Mouse (Mus musculus): Measurements from ENCODE around the gene Fam89a. TPM values are rescaled to one million over a fixed set of nuclear protein-coding genes. Genes with fewer than 3 reads are reported as not detected.

Fam89a gene
- polyA plus RNA-seq, 1 experiment from 2014 or later, result 3.2 TPM

- Histone ChIP-seq H3K9me3 (replicated peaks; ENCODE audit: control insufficient read depth, low read length) (no peaks in the 10 kb centered on the region), H3K27me3 (ENCODE audit: control insufficient read depth, insufficient read depth, low read length) (no peaks in the 10 kb centered on the region), H3K4me1 (ENCODE audit: control insufficient read depth, insufficient read depth, low read length) (no peaks in the 10 kb centered on the region), H3K4me3 (replicated peaks; ENCODE audit: low read length) (no peak overlapping the region), H3K36me3 (ENCODE audit: control insufficient read depth, insufficient read depth, low read length) (peaks cover 9% of the 10 kb centered on the region; the same call in 1 of the 2 replicates), H3K27ac (ENCODE audit: low read length) (no peak overlapping the region), H3K9ac (ENCODE audit: low read length) (no peak overlapping the region), H3K4me2 (ENCODE audit: low read depth, low read length) (no peak overlapping the region)
- WGBS, result 72% methylated on average over 3 of the region's 3 CpGs
- no peak for ATAC-seq (ENCODE audit: insufficient read depth, low FRiP score)
Measured at GRCm38 (mm10) chr8:124735371-124735911, 16.2 kb downstream of the Fam89a start.

GRCm38 (mm10) chr8:124732828-124733227 is 18.8 kb downstream of the Fam89a start:
- Histone ChIP-seq H3K36me3 (ENCODE audit: control insufficient read depth, insufficient read depth, low read length) (peaks cover 12% of the 10 kb centered on the region; the same call in 1 of the 2 replicates), H3K4me2 (ENCODE audit: low read depth, low read length) (no peak overlapping the region), H3K4me1 (ENCODE audit: control insufficient read depth, insufficient read depth, low read length) (no peaks in the 10 kb centered on the region), H3K9ac (ENCODE audit: low read length) (no peak overlapping the region), H3K27ac (ENCODE audit: low read length) (no peak overlapping the region), H3K27me3 (ENCODE audit: control insufficient read depth, insufficient read depth, low read length) (no peaks in the 10 kb centered on the region), H3K9me3 (replicated peaks; ENCODE audit: control insufficient read depth, low read length) (no peaks in the 10 kb centered on the region), H3K4me3 (replicated peaks; ENCODE audit: low read length) (no peak overlapping the region)
- no peak for ATAC-seq (ENCODE audit: insufficient read depth, low FRiP score)
- 88% methylated on average over 8 of the region's 8 CpGs for WGBS

DNA sequence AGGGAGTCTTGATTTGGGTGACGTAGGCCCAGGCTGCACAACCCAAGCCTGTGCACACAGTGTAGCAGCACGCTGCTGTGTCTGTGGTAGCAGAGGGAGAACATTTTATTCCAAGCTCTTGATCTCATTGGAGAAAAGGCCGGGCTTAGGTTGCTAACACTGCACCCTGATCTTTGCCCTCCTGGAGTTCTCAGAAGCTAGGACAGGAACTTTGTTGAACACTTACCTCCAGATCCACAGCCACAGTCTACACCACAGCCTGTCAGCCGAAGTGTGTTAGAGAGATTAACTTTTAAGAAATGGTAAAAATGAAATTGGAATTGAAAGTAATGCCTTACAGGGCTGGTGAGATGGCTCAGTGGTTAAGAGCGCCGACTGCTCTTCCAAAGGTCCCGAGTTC is 27.3 kb downstream of the Fam89a start:
- no peak overlapping the region for H3K27ac ChIP-seq (ENCODE audit: low read length)
- no peaks in the 10 kb centered on the region for H3K27me3 ChIP-seq (ENCODE audit: control insufficient read depth, insufficient read depth, low read length)
- no peak overlapping the region for H3K4me2 ChIP-seq (ENCODE audit: low read depth, low read length)
- 0 out of 2 replicates have a peak, but pooled peaks cover under 1% of the 10 kb centered on the region for H3K36me3 ChIP-seq (ENCODE audit: control insufficient read depth, insufficient read depth, low read length)
- peaks cover 16% of the 10 kb centered on the region for H3K4me1 ChIP-seq (ENCODE audit: control insufficient read depth, insufficient read depth, low read length)
- ATAC-seq (ENCODE audit: insufficient read depth, low FRiP score), result no peak
- no peak overlapping the region for H3K9ac ChIP-seq (ENCODE audit: low read length)
- 95% methylated on average over 7 of the region's 7 CpGs for WGBS
- no peaks in the 10 kb centered on the region for H3K9me3 ChIP-seq (replicated peaks; ENCODE audit: control insufficient read depth, low read length)
- no peak overlapping the region for H3K4me3 ChIP-seq (replicated peaks; ENCODE audit: low read length)

GRCm38 (mm10) chr8:124721862-124722515 is 29.6 kb downstream of the Fam89a start, which contains the start of the genes Ttc13 and Arv1:
Ttc13 (minus strand) TSS chr8:124721983.
Arv1 (plus strand) TSS chr8:124722139.
- Histone ChIP-seq H3K27me3 (ENCODE audit: control insufficient read depth, insufficient read depth, low read length) (no peaks in the 10 kb centered on the region), H3K9ac (ENCODE audit: low read length) (peak within 1 kb of the TSS; percentile 85), H3K4me3 (replicated peaks; ENCODE audit: low read length) (peak within 1 kb of the TSS; percentile 76), H3K9me3 (replicated peaks; ENCODE audit: control insufficient read depth, low read length) (no peaks in the 10 kb centered on the region), H3K4me2 (ENCODE audit: low read depth, low read length) (peak within 1 kb of the TSS; percentile 94), H3K4me1 (ENCODE audit: control insufficient read depth, insufficient read depth, low read length) (peaks cover 16% of the 10 kb centered on the region), H3K27ac (ENCODE audit: low read length) (no peak within 1 kb of the TSS; the same call in 1 of the 2 replicates), H3K36me3 (ENCODE audit: control insufficient read depth, insufficient read depth, low read length) (no peaks in the 10 kb centered on the region)
- under 1% methylated on average over 58 of the region's 59 CpGs for WGBS
- peak; percentile 100 for ATAC-seq (ENCODE audit: insufficient read depth, low FRiP score)

DNA sequence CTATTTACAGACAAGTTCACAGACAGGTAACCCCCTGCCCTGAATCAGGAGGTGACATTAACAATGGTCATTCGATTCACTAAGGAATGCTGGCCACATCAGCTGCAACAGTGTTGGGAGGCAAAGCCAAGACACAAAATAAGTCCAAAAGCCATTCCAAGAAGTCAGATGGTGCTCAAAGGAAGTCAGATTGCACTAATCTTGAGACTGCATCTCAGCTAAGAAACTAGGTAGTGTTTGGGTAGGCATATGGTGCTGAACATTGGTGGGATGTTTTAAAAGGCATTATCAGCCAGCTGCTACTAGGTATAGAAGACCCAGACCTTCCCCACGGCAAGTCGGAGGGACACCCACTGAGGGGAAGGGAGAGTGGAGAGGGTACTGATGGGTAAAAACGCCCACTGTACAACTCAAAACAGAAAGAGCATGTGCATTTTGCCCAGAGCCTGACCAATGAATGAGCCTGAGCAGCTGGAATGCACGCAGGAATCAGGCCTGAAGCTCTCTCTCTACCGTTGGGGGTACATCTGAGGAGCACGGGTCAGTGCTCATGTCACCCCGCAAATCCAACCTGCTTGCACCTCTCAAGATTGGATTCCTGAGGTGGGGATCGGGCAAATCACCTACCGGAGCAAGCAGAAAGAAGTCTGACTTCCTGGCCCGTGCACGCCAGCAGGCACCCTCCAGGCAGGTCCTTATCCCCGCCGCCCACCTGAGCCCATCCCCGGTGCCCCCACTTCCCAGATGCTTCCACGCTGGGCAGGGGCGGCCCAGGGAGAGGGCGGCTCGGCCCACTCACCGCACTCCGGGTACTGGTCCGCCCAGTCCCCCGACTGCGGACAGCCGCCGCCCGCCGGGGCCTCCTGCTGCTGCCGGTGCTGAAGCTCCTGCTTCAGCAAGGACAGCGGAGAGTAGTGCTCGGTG is 30.4 kb downstream of the Fam89a start:
- peak; percentile 38; the same call in 1 of the 2 replicates for ATAC-seq (ENCODE audit: insufficient read depth, low FRiP score)
- H3K9me3 ChIP-seq (replicated peaks; ENCODE audit: control insufficient read depth, low read length), result no peaks in the 10 kb centered on the region
- 2% methylated on average over 31 of the region's 31 CpGs for WGBS
- no peak overlapping the region; the same call in 1 of the 2 replicates for H3K27ac ChIP-seq (ENCODE audit: low read length)
- H3K9ac ChIP-seq (ENCODE audit: low read length), result peak overlapping the region; percentile 85
- H3K4me1 ChIP-seq (ENCODE audit: control insufficient read depth, insufficient read depth, low read length), result peaks cover 16% of the 10 kb centered on the region
- H3K4me3 ChIP-seq (replicated peaks; ENCODE audit: low read length), result peak overlapping the region; percentile 76
- H3K4me2 ChIP-seq (ENCODE audit: low read depth, low read length), result peak overlapping the region; percentile 94
- no peaks in the 10 kb centered on the region for H3K36me3 ChIP-seq (ENCODE audit: control insufficient read depth, insufficient read depth, low read length)
- H3K27me3 ChIP-seq (ENCODE audit: control insufficient read depth, insufficient read depth, low read length), result no peaks in the 10 kb centered on the region

GRCm38 (mm10) chr8:124720133-124720532 is 31.5 kb downstream of the Fam89a start:
- Histone ChIP-seq H3K27ac (ENCODE audit: low read length) (no peak overlapping the region), H3K4me1 (ENCODE audit: control insufficient read depth, insufficient read depth, low read length) (peaks cover 16% of the 10 kb centered on the region), H3K9ac (ENCODE audit: low read length) (no peak overlapping the region), H3K27me3 (ENCODE audit: control insufficient read depth, insufficient read depth, low read length) (no peaks in the 10 kb centered on the region), H3K4me3 (replicated peaks; ENCODE audit: low read length) (no peak overlapping the region), H3K36me3 (ENCODE audit: control insufficient read depth, insufficient read depth, low read length) (no peaks in the 10 kb centered on the region), H3K9me3 (replicated peaks; ENCODE audit: control insufficient read depth, low read length) (no peaks in the 10 kb centered on the region), H3K4me2 (ENCODE audit: low read depth, low read length) (no peak overlapping the region)
- no peak for ATAC-seq (ENCODE audit: insufficient read depth, low FRiP score)
- 77% methylated on average over 7 of the region's 7 CpGs for WGBS

- H3K4me3 ChIP-seq (replicated peaks; ENCODE audit: low read length), result no peak overlapping the region
- peaks cover 5% of the 10 kb centered on the region for H3K4me1 ChIP-seq (ENCODE audit: control insufficient read depth, insufficient read depth, low read length)
- H3K9me3 ChIP-seq (replicated peaks; ENCODE audit: control insufficient read depth, low read length), result no peaks in the 10 kb centered on the region
- no peak for ATAC-seq (ENCODE audit: insufficient read depth, low FRiP score)
- no peak overlapping the region for H3K9ac ChIP-seq (ENCODE audit: low read length)
- no peak overlapping the region for H3K4me2 ChIP-seq (ENCODE audit: low read depth, low read length)
- no peaks in the 10 kb centered on the region for H3K27me3 ChIP-seq (ENCODE audit: control insufficient read depth, insufficient read depth, low read length)
- no peak overlapping the region for H3K27ac ChIP-seq (ENCODE audit: low read length)
- peaks cover 8% of the 10 kb centered on the region for H3K36me3 ChIP-seq (ENCODE audit: control insufficient read depth, insufficient read depth, low read length)
- 81% methylated on average over 8 of the region's 8 CpGs for WGBS
Measured at GRCm38 (mm10) chr8:124715736-124716135, 35.9 kb downstream of the Fam89a start.

GRCm38 (mm10) chr8:124713207-124713606 is 38.4 kb downstream of the Fam89a start:
- no peak overlapping the region for H3K4me3 ChIP-seq (replicated peaks; ENCODE audit: low read length)
- no peaks in the 10 kb centered on the region for H3K9me3 ChIP-seq (replicated peaks; ENCODE audit: control insufficient read depth, low read length)
- no peak for ATAC-seq (ENCODE audit: insufficient read depth, low FRiP score)
- 89% methylated on average over 6 of the region's 6 CpGs for WGBS
- H3K27me3 ChIP-seq (ENCODE audit: control insufficient read depth, insufficient read depth, low read length), result no peaks in the 10 kb centered on the region
- H3K4me1 ChIP-seq (ENCODE audit: control insufficient read depth, insufficient read depth, low read length), result no peaks in the 10 kb centered on the region
- no peak overlapping the region for H3K27ac ChIP-seq (ENCODE audit: low read length)
- H3K4me2 ChIP-seq (ENCODE audit: low read depth, low read length), result no peak overlapping the region
- no peak overlapping the region for H3K9ac ChIP-seq (ENCODE audit: low read length)
- peaks cover 8% of the 10 kb centered on the region for H3K36me3 ChIP-seq (ENCODE audit: control insufficient read depth, insufficient read depth, low read length)

GRCm38 (mm10) chr8:124705823-124706222 is 45.8 kb downstream of the Fam89a start:
- Histone ChIP-seq H3K4me1 (ENCODE audit: control insufficient read depth, insufficient read depth, low read length) (no peaks in the 10 kb centered on the region), H3K27me3 (ENCODE audit: control insufficient read depth, insufficient read depth, low read length) (no peaks in the 10 kb centered on the region), H3K4me2 (ENCODE audit: low read depth, low read length) (no peak overlapping the region), H3K27ac (ENCODE audit: low read length) (no peak overlapping the region), H3K36me3 (ENCODE audit: control insufficient read depth, insufficient read depth, low read length) (no peaks in the 10 kb centered on the region; the same call in 1 of the 2 replicates), H3K9me3 (replicated peaks; ENCODE audit: control insufficient read depth, low read length) (no peaks in the 10 kb centered on the region), H3K4me3 (replicated peaks; ENCODE audit: low read length) (no peak overlapping the region), H3K9ac (ENCODE audit: low read length) (no peak overlapping the region)
- 91% methylated on average over 8 of the region's 8 CpGs for WGBS
- ATAC-seq (ENCODE audit: insufficient read depth, low FRiP score), result no peak

Measured in stomach, embryonic 16.5 days (tissue).